Mouse (Mus musculus): ENCODE measurements around the gene Cda. TPM values are rescaled to one million over a fixed set of nuclear protein-coding genes. Genes with fewer than 3 reads are reported as not detected.
"Not testable (repeated sequence)": the region's sequence is repeated elsewhere in the genome, so short reads cannot be mapped to it uniquely, and the experiment has no call there.

Gene Cda
- total RNA-seq, 2 experiments from 2014 or later = 1.9 to 3.2 TPM

- DNase-seq (ENCODE audit: low spot score in 2 of 2) = peak in 1 of 2 experiments; percentile 73
- Histone ChIP-seq H3K27ac (no peak overlapping the region), H3K4me3 (no peak overlapping the region)
- TF ChIP-seq CTCF (conservative IDR thresholded peaks at IDR 0.05) = peak; percentile 88
These were observed 27.8 kb downstream of the Cda start for GRCm38 (mm10) chr4:138339963-138340362.

GRCm38 (mm10) chr4:138337341-138337740, 30.5 kb downstream of the Cda start:
- no peak overlapping the region for H3K4me3 ChIP-seq
- no peak for DNase-seq (ENCODE audit: low spot score in 2 of 2)
- TF ChIP-seq CTCF (conservative IDR thresholded peaks at IDR 0.05) = no peak
- no peak overlapping the region for H3K27ac ChIP-seq

- TF ChIP-seq CTCF (conservative IDR thresholded peaks at IDR 0.05) = no peak
- Histone ChIP-seq H3K4me3 (no peak overlapping the region), H3K27ac (no peak overlapping the region)
- no peak for DNase-seq (ENCODE audit: low spot score in 2 of 2)
These were observed 30.9 kb downstream of the Cda start for GRCm38 (mm10) chr4:138336876-138337275.

GRCm38 (mm10) chr4:138335648-138336047, 32.1 kb downstream of the Cda start:
- no peak for DNase-seq (ENCODE audit: low spot score in 2 of 2)
- TF ChIP-seq CTCF (conservative IDR thresholded peaks at IDR 0.05) = peak; percentile 75

GRCm38 (mm10) chr4:138335036-138335435, 32.8 kb downstream of the Cda start:
- no peak for DNase-seq (ENCODE audit: low spot score in 2 of 2)
- no peak for TF ChIP-seq CTCF (conservative IDR thresholded peaks at IDR 0.05)
- H3K4me3 ChIP-seq = no peak overlapping the region
- no peak overlapping the region for H3K27ac ChIP-seq

More at GRCm38 (mm10) chr4:138335648-138336047, 32.1 kb downstream of the Cda start:
- Histone ChIP-seq H3K27ac (no peak overlapping the region), H3K4me3 (no peak overlapping the region)

- no peak for TF ChIP-seq CTCF (conservative IDR thresholded peaks at IDR 0.05)
- H3K4me3 ChIP-seq = no peak overlapping the region
- no peak overlapping the region for H3K27ac ChIP-seq
- no peak for DNase-seq (ENCODE audit: low spot score in 2 of 2)
These were observed 34.7 kb downstream of the Cda start for GRCm38 (mm10) chr4:138333135-138333534.

- H3K4me3 ChIP-seq = no peak overlapping the region
- TF ChIP-seq CTCF (conservative IDR thresholded peaks at IDR 0.05) = no peak
- H3K27ac ChIP-seq = no peak overlapping the region
- DNase-seq (ENCODE audit: low spot score in 2 of 2) = no peak
These were observed 36.1 kb downstream of the Cda start for GRCm38 (mm10) chr4:138331647-138332046.

- TF ChIP-seq CTCF (conservative IDR thresholded peaks at IDR 0.05) = no peak
- DNase-seq (ENCODE audit: low spot score in 2 of 2) = no peak
- Histone ChIP-seq H3K27ac (no peak overlapping the region), H3K4me3 (no peak overlapping the region)
These were observed 37.5 kb downstream of the Cda start for GRCm38 (mm10) chr4:138330264-138330671.

- DNase-seq (ENCODE audit: low spot score in 2 of 2) = no peak
- no peak overlapping the region for H3K4me3 ChIP-seq
- no peak; the same call in 1 of the 2 replicates for TF ChIP-seq CTCF (conservative IDR thresholded peaks at IDR 0.05)
- H3K27ac ChIP-seq = no peak overlapping the region
These were observed 39.8 kb downstream of the Cda start for GRCm38 (mm10) chr4:138327891-138328470.

- not testable (repeated sequence) for DNase-seq (ENCODE audit: low spot score in 2 of 2); H3K27ac ChIP-seq
These were observed 40.6 kb downstream of the Cda start for GRCm38 (mm10) chr4:138327155-138327554.

GRCm38 (mm10) chr4:138326077-138326695, 41.6 kb downstream of the Cda start, which contains the start of gene Pink1:
Gene Pink1 (minus strand): TSS chr4:138326307.
- H3K4me3 ChIP-seq = peak within 1 kb of the TSS; percentile 95
- DNase-seq (ENCODE audit: low spot score in 2 of 2) = peak; percentile 87 to 94
- peak within 1 kb of the TSS; percentile 99 for H3K27ac ChIP-seq
- peak; percentile 96 for TF ChIP-seq CTCF (conservative IDR thresholded peaks at IDR 0.05)

More at GRCm38 (mm10) chr4:138327155-138327554, 40.6 kb downstream of the Cda start:
- H3K4me3 ChIP-seq = not testable (repeated sequence)

- Histone ChIP-seq H3K4me3 (peak overlapping the region; percentile 95), H3K27ac (peak overlapping the region; percentile 99)
- DNase-seq (ENCODE audit: low spot score in 2 of 2) = peak; percentile 91 to 92
- TF ChIP-seq CTCF (conservative IDR thresholded peaks at IDR 0.05) = no peak
These were observed 42.2 kb downstream of the Cda start for GRCm38 (mm10) chr4:138325466-138326076.

- no peak for TF ChIP-seq CTCF (conservative IDR thresholded peaks at IDR 0.05)
- H3K27ac ChIP-seq = peak overlapping the region; percentile 58
- DNase-seq (ENCODE audit: low spot score in 2 of 2) = no peak
- no peak overlapping the region for H3K4me3 ChIP-seq
These were observed 43.3 kb downstream of the Cda start for GRCm38 (mm10) chr4:138324451-138324850.
